Mouse (Mus musculus) hindbrain, embryonic 14.5 days (tissue): ENCODE measurements at regions not wholly inside any gene's neighbourhood (a gene's known extent, or its start where the extent isn't known, plus 50 kb on each side); places are given as distances from the start of the nearest gene placed in this dataset.
A peak's percentile ranks its signal among the peaks of the same experiment; 100 is the strongest.

Experiments
- ATAC-seq: fragments of 200-750 bp; cut with Nextera tagmentation; 2 replicates; pipeline ENCODE4 v1.8.0; 2017; ENCODE audit warnings: moderate number of reproducible peaks, mild to moderate bottlenecking, moderate TSS enrichment, moderate library complexity; ENCODE audit not compliant: low FRiP score
- DNase-seq: peaks from one replicate; pipeline ENCODE4 v3.0.0-alpha.2; 2015; ENCODE audit warnings: low spot score
- H3K27ac ChIP-seq: fragments of 300-500 bp; sonication (generic); 2 replicates; pipeline ENCODE4 v1.5.1; 2014; ENCODE audit warnings: mild to moderate bottlenecking, moderate library complexity
- H3K27me3 ChIP-seq: fragments of 300-500 bp; sonication (generic); 2 replicates; pipeline ENCODE4 v1.6.1; 2014; ENCODE audit warnings: mild to moderate bottlenecking, low read length, mixed read lengths; ENCODE audit not compliant: control insufficient read depth, insufficient read depth
- H3K36me3 ChIP-seq: fragments of 300-500 bp; sonication (generic); replicated peaks from 2 replicates; pipeline ENCODE4 v1.6.1; 2014; ENCODE audit not compliant: control insufficient read depth, insufficient read depth
- H3K4me1 ChIP-seq: fragments of 300-500 bp; sonication (generic); replicated peaks from 2 replicates; pipeline ENCODE4 v1.6.1; 2014; ENCODE audit warnings: antibody characterized with exemption, low read length, mixed read lengths; ENCODE audit not compliant: control insufficient read depth, insufficient read depth
- H3K4me2 ChIP-seq: fragments of 300-500 bp; sonication (generic); replicated peaks from 2 replicates; pipeline ENCODE4 v1.6.1; 2014; ENCODE audit warnings: mild to moderate bottlenecking, moderate library complexity
- H3K4me3 ChIP-seq: fragments of 300-500 bp; sonication (generic); replicated peaks from 2 replicates; pipeline ENCODE4 v1.5.1; 2014; ENCODE audit warnings: mild to moderate bottlenecking, low read length
- H3K9ac ChIP-seq: fragments of 300-500 bp; sonication (generic); 2 replicates; pipeline ENCODE4 v1.6.1; 2014
- H3K9me3 ChIP-seq: fragments of 300-500 bp; sonication (generic); 2 replicates; pipeline ENCODE4 v1.6.1; 2016; ENCODE audit warnings: low read length; ENCODE audit not compliant: control insufficient read depth
- WGBS: fragments of 180-500 bp; shearing (Covaris S2); extraction: QIAGEN DNeasy Blood & Tissue Kit; methylation state at CpG from one replicate; pipeline ENCODE4 v1.1.7; 2014; 5-methylcytosine and 5-hydroxymethylcytosine counted together

DNA sequence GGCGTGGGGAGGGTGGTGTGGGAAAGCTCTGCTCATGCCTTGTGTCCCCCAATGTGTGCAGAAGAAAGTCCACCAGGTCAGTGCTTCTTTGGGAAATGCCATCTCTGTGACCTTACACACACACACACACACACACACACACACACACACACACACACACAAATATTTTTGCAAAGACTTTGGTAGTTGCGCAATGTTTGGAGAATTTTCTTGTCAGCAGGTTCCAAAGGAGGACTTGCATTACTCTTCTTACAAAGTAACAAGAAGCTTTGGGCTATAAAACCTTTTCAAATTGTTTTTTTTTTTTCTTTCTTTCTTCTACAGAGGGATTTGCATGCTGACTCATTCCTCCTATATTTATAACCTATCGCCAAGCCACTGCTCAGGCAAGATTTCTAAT, 59.1 kb upstream of the Npvf start:
- H3K4me2 ChIP-seq: no peak overlapping the region
- 0 out of 2 replicates have a peak, but pooled peaks cover 7% of the 10 kb centered on the region for H3K4me1 ChIP-seq
- H3K9me3 ChIP-seq: no peaks in the 10 kb centered on the region
- H3K36me3 ChIP-seq: no peaks in the 10 kb centered on the region
- no peak overlapping the region for H3K4me3 ChIP-seq
- WGBS: 77% methylated on average over 3 of the region's 3 CpGs
- no peak for ATAC-seq
- H3K9ac ChIP-seq: no peak overlapping the region
- H3K27ac ChIP-seq: no peak overlapping the region
- H3K27me3 ChIP-seq: no peaks in the 10 kb centered on the region
- no peak for DNase-seq

DNA sequence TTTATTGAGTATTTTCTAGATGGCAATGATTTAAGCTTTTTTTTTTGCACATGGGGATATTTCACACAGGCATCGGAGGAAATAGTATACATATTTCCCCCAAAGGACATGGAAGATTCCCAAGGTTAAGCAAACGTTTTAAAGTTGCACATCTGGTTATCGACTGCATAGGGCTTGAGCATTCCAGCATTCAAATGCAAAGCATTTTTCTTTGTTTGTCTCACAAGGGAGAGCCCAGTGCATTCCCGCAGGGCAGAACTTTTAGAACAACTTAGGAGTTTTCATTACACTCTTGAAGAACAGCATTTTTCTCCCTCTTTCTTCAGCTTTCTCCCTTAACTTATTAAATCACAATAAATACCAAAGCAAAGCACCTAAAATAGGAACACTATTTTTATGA, 64.4 kb upstream of the Npvf start:
- no peak overlapping the region for H3K27ac ChIP-seq
- DNase-seq (no peak), ATAC-seq (no peak)
- H3K27me3 ChIP-seq: no peaks in the 10 kb centered on the region
- H3K4me1 ChIP-seq: no peaks in the 10 kb centered on the region
- H3K9me3 ChIP-seq: no peaks in the 10 kb centered on the region
- 14% methylated on average over 4 of the region's 4 CpGs for WGBS
- H3K4me2 ChIP-seq: no peak overlapping the region
- H3K36me3 ChIP-seq: no peaks in the 10 kb centered on the region
- no peak overlapping the region for H3K9ac ChIP-seq
- no peak overlapping the region for H3K4me3 ChIP-seq

DNA sequence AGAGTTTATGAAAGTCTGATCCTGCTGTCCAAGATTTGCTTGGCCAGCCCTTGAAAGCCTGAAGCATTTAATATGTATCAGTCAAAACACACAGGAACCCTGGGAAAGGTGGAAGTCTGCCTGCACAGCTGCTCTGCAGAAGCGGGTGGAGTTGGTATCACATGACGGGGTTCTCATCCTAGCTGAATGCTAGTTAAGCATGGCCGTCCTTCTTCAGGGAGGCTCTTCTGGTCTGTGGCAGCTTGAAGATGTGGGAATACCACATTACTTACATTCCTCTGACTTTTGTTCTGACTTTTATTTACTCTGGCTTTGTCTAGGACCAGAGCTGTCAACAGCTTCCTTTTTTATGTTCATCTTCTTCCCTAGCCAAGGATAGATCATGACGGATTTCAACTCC, 66.1 kb upstream of the Npvf start:
- ATAC-seq: no peak
- 73% methylated on average over 4 of the region's 4 CpGs for WGBS
- Histone ChIP-seq H3K4me1 (no peaks in the 10 kb centered on the region), H3K4me2 (no peak overlapping the region), H3K27ac (no peak overlapping the region), H3K27me3 (no peaks in the 10 kb centered on the region), H3K9me3 (no peaks in the 10 kb centered on the region), H3K36me3 (no peaks in the 10 kb centered on the region), H3K9ac (no peak overlapping the region), H3K4me3 (no peak overlapping the region)
- DNase-seq: no peak

DNA sequence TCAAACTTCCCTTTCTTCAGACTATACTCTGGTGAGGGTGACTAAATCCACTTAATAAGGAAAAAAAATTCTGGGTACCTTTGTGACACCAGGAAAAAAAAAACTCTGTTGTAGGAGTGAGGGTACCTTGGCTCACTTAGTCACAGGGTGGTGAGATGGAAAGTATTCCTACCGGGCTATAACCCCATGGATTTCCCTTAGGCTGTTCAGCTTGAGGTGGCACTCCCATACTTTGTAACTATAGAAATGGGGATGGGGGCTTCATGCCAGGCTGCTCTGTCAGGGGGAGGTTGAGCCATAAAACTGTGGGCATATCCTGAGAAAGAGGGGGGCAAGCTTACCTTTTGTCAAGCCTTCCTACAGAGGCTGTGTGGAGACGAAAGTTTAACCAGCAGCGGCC, 71.4 kb upstream of the Npvf start:
- no peak for DNase-seq
- Histone ChIP-seq H3K9me3 (no peaks in the 10 kb centered on the region), H3K4me1 (no peaks in the 10 kb centered on the region), H3K9ac (no peak overlapping the region), H3K27me3 (no peaks in the 10 kb centered on the region), H3K36me3 (no peaks in the 10 kb centered on the region), H3K4me2 (no peak overlapping the region), H3K4me3 (no peak overlapping the region), H3K27ac (no peak overlapping the region)
- 77% methylated on average over 3 of the region's 3 CpGs for WGBS
- ATAC-seq: no peak

DNA sequence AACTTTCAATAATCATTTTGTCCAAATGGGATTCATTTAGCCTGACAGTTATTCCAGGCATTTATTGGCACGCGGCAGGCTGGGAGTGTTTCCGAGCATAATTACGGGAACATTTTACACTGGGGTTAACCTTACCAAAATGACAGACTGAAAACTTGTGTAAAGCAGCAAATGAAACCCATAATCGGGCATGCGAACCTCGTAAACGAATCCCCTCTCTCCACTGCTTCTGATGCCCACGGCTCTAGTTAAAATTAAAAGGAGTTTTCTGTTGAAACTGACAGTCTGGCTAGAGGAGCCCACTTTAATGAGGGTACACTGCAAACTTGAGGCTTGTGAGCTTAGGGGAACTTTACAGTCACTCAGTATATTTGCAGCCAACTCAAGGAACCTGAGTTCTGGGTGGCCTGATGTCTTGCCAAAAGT, 71.9 kb upstream of the Npvf start:
- no peaks in the 10 kb centered on the region for H3K27me3 ChIP-seq
- no peaks in the 10 kb centered on the region for H3K9me3 ChIP-seq
- no peak overlapping the region for H3K9ac ChIP-seq
- no peak overlapping the region for H3K27ac ChIP-seq
- no peak overlapping the region for H3K4me2 ChIP-seq
- DNase-seq (no peak), ATAC-seq (no peak)
- no peaks in the 10 kb centered on the region for H3K36me3 ChIP-seq
- no peak overlapping the region for H3K4me3 ChIP-seq
- WGBS: 66% methylated on average over 9 of the region's 9 CpGs
- H3K4me1 ChIP-seq: no peaks in the 10 kb centered on the region

DNA sequence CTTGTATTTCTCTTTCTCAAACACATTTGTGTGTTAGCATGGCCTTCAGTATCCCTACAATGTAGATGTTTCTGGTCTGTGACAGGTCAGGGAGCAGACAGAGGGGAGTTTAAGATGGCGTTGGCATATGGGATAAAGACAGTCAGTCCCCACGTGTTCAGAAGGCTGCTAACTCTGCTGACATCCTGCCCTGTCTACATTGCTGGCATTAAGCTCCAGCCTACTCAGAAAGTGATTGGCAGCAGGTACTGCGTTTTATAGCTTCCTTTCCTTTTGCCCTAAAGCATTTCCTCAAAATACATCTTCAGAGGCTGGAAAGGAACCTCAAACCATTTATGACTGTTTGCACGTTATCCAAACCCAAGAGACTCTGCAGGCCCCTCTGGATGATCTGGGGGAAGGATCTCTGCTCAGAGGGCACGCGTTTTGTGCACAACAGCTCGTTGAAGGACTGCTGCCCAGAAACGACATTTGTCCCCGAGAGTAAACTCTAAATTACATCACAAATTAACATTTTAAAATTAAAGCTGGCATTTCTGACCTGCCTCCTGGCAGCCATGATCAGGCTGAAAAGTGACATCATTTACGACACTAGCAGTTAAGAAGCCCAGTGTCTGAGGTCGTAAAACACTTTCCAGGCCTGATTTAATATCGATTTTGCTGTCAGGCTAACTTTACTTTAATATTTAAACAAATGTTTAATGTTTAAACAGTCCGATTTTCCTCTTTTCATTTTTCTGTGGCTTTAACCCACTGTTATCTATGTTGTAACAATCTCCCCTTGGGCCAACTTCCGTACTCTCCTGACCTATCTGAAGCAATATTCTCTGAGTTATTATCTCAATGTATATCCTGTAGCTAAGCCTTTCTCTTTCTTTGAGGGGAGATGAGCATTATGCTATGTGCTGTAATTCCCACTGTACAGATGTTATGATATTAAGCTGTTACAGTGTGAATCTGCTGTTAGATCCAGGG, 76.8 kb upstream of the Npvf start:
- Histone ChIP-seq H3K4me1 (peaks cover 3% of the 10 kb centered on the region; the same call in 1 of the 2 replicates), H3K27me3 (no peaks in the 10 kb centered on the region), H3K27ac (peak overlapping the region; percentile 43; the same call in 1 of the 2 replicates), H3K4me2 (no peak overlapping the region), H3K36me3 (no peaks in the 10 kb centered on the region), H3K4me3 (no peak overlapping the region), H3K9ac (no peak overlapping the region), H3K9me3 (no peaks in the 10 kb centered on the region)
- DNase-seq (no peak), ATAC-seq (no peak)
- 52% methylated on average over 14 of the region's 14 CpGs for WGBS

DNA sequence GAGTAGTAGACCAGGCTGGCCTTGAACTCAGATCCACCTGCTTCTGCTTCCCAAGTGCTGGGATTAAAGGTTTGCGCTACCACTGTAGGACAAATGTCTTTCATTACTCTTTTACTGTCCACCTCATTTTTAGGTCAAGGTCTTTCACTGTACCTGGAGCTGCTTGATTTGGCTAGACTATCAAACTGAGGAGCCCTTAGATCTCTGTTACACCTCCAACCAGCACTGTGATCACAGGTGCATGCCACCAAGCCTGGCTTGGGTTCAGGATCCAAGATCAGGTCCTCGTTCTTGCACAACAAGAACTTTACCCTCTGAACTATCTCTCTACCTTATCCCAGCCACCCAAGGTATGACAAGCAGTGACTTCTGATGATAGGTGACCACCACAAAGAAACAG, 80.5 kb upstream of the Npvf start:
- ATAC-seq (no peak), DNase-seq (no peak)
- Histone ChIP-seq H3K4me1 (peaks cover 3% of the 10 kb centered on the region; the same call in 1 of the 2 replicates), H3K4me3 (no peak overlapping the region), H3K9ac (no peak overlapping the region), H3K4me2 (no peak overlapping the region), H3K9me3 (no peaks in the 10 kb centered on the region), H3K27ac (no peak overlapping the region), H3K27me3 (no peaks in the 10 kb centered on the region), H3K36me3 (no peaks in the 10 kb centered on the region)
- 93% methylated on average over 2 of the region's 2 CpGs for WGBS

DNA sequence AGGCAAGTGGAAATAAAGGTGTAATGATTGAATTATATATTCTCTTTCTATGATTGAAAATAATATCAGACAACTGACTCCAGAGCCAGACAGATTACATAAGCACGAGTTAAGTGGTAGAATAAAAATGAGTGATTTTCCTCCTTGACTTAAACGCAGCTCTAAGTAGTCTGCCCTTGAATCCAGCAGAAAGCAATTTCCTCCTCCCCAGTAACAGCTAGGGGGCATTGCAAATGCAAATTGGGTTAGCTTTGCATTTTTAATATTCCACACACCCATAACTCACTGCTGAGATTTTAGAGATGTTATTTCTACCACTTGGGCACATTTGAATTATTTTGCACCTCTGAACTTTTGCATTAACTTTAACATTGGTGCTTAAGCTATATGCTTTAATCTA, 81.6 kb upstream of the Npvf start:
- no peak for ATAC-seq

DNA sequence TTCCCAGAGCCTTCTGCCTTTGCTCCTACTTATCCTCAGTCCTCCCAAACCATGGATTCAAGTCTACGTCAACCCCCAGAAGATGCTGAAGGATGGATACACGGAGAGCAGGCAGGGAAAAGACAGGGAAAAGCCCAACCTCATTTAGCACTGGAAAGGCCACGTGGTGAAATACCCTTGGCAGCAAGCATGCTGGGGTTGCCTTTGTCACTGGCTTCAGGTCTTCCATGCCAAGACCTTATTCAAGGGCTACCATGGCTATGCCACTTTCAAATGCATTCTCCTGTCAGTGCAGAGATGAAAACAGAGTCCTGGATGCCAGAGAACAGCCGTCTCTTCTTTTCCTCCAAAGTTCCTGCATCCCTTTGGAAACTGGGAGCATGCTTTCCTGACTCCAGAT, 87.8 kb upstream of the Npvf start:
- Histone ChIP-seq H3K27ac (no peak overlapping the region), H3K4me1 (no peaks in the 10 kb centered on the region), H3K4me2 (no peak overlapping the region), H3K36me3 (no peaks in the 10 kb centered on the region), H3K9me3 (no peaks in the 10 kb centered on the region), H3K9ac (no peak overlapping the region), H3K27me3 (no peaks in the 10 kb centered on the region), H3K4me3 (no peak overlapping the region)
- no peak for DNase-seq
- WGBS: 72% methylated on average over 4 of the region's 4 CpGs
- ATAC-seq: no peak

More for the DNA sequence above, 81.6 kb upstream of the Npvf start:
- Histone ChIP-seq H3K9ac (no peak overlapping the region), H3K36me3 (no peaks in the 10 kb centered on the region), H3K27ac (0 out of 2 replicates have a peak overlapping the region, but pooled peaks have one; percentile 57), H3K9me3 (no peaks in the 10 kb centered on the region), H3K4me1 (peaks cover 3% of the 10 kb centered on the region; the same call in 1 of the 2 replicates), H3K4me2 (no peak overlapping the region), H3K27me3 (no peaks in the 10 kb centered on the region), H3K4me3 (no peak overlapping the region)
- 31% methylated on average over 2 of the region's 2 CpGs for WGBS
- no peak for DNase-seq
